Mouse (Mus musculus) forebrain, postnatal 0 days (tissue): ENCODE results near the gene Ppp1r1b. TPM values are rescaled to one million over a fixed set of nuclear protein-coding genes. Genes with fewer than 3 reads are reported as not detected.
A peak's percentile ranks its signal among the peaks of the same experiment; 100 is the strongest.

ENCODE experiments used
- ATAC-seq: fragments of 200-750 bp; cut with Nextera tagmentation; 2 replicates; pipeline ENCODE4 v1.8.0; 2017; ENCODE audit warnings: mild to moderate bottlenecking, moderate library complexity
- DNase-seq: peaks from one replicate; pipeline ENCODE4 v3.0.0-alpha.2; 2015
- H3K27ac ChIP-seq: fragments of 300-500 bp; sonication (generic); 2 replicates; pipeline ENCODE4 v1.5.1; 2014; ENCODE audit warnings: low read depth, mild to moderate bottlenecking, antibody characterized with exemption, low read length, moderate library complexity, mixed read lengths
- H3K27me3 ChIP-seq: fragments of 300-500 bp; sonication (generic); 2 replicates; pipeline ENCODE4 v1.6.1; 2014; ENCODE audit warnings: mild to moderate bottlenecking, low read length, mixed read lengths; ENCODE audit not compliant: insufficient read depth
- H3K36me3 ChIP-seq: fragments of 300-500 bp; sonication (generic); 2 replicates; pipeline ENCODE4 v1.6.1; 2014; ENCODE audit warnings: mild to moderate bottlenecking, moderate library complexity; ENCODE audit not compliant: insufficient read depth
- H3K4me1 ChIP-seq: fragments of 300-500 bp; sonication (generic); 2 replicates; pipeline ENCODE4 v1.6.1; 2014; ENCODE audit warnings: antibody characterized with exemption; ENCODE audit not compliant: insufficient read depth
- H3K4me2 ChIP-seq: fragments of 300-500 bp; sonication (generic); 2 replicates; pipeline ENCODE4 v1.6.1; 2014; ENCODE audit warnings: low read depth, mild to moderate bottlenecking, moderate library complexity
- H3K4me3 ChIP-seq: fragments of 300-500 bp; sonication (generic); 2 replicates; pipeline ENCODE4 v1.5.1; 2014; ENCODE audit warnings: low read depth, low read length, mixed read lengths
- H3K9ac ChIP-seq: fragments of 300-500 bp; sonication (generic); 2 replicates; pipeline ENCODE4 v1.6.1; 2014; ENCODE audit warnings: mild to moderate bottlenecking
- H3K9me3 ChIP-seq: fragments of 300-500 bp; sonication (generic); 2 replicates; pipeline ENCODE4 v1.6.1; 2016; ENCODE audit warnings: low read length
- CTCF ChIP-seq: sonication (generic); IDR thresholded peaks from 2 replicates; pipeline ENCODE4 v1.5.1; 2016; ENCODE audit warnings: antibody characterized with exemption, control low read depth, low read depth
- WGBS: fragments of 180-500 bp; shearing (Covaris S2); extraction: QIAGEN DNeasy Blood & Tissue Kit; methylation state at CpG from one replicate; pipeline ENCODE4 v1.1.7; 2014; 5-methylcytosine and 5-hydroxymethylcytosine counted together
- polyA plus RNA-seq: library from polyadenylated mRNA; unstranded; fragments of >200 nt; fragmentation: Nextera tagmentation; extraction: Ambion mirVana; gene quantifications from 2 replicates; pipeline ENCODE4 v1.2.1, GENCODE M21; 2015
- total RNA-seq: library from RNA; depleted of rRNA; stranded (reverse); fragments of >200 nt; gene quantifications from 2 replicates; pipeline ENCODE4 v1.2.3, GENCODE M21; 2014; rRNA removed

Ppp1r1b gene
- total RNA-seq, result 19.4 and 32.5 TPM in 2 replicates
- polyA plus RNA-seq, result 91.4 and 121 TPM in 2 replicates

DNA sequence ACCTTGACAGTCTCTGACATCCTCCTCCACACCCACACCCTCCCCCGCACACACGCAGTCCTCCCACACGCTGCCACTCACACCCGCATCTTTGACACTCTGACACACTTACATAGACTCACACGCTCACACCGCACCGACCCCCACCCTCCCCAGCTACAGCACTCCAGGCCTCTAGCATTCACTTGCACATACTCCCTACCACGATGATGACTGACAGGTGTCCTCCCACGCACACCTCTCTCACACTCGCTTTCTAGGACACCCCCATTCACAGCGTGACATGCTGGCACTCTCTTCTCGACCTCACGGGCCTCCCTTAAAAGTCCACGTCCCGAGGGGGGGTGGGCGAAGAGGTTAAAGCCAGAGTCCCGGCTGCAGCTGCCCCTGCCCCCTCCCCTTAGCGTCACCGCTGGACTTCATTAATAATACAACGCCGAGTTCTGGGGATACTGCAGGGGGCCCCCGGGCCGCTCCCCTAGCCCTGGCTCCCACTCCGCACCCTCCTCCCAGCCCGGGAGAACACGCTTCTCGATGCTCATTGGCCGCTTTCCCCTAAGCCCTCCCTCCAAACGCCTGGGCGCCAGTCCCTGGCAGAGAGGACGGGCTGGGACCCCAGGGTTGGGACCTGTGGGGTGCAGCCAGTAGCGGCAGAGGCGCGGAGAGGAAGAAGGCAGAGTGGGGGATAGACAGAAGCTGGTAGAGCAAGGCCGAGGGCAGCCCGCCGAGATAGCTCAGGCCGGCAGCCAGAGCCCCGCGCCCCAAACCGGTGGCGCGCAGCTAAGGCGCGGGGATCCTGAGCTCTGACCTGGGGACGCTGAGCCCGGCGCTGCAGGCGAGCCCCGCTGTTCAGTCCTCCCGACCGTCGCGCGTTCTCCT lies at the start of gene Ppp1r1b:
Ppp1r1b (plus strand) TSS at position 322 of the 879 bp plus-strand sequence.
- Histone ChIP-seq H3K36me3 (no peaks in the 10 kb centered on the region), H3K9ac (peak within 1 kb of the TSS; percentile 59), H3K9me3 (no peaks in the 10 kb centered on the region), H3K4me1 (0 out of 2 replicates have a peak, but pooled peaks cover 2% of the 10 kb centered on the region), H3K4me2 (peak within 1 kb of the TSS; percentile 98), H3K27ac (0 out of 2 replicates have a peak within 1 kb of the TSS, but pooled peaks have one; percentile 2), H3K4me3 (peak within 1 kb of the TSS; percentile 62), H3K27me3 (peaks cover 34% of the 10 kb centered on the region)
- TF ChIP-seq CTCF, result no peak
- 2% methylated on average over 55 of the region's 55 CpGs for WGBS
- DNase-seq, result peak; percentile 82
- peak; percentile 83 for ATAC-seq

- TF ChIP-seq CTCF, result no peak
- no peaks in the 10 kb centered on the region for H3K36me3 ChIP-seq
- H3K4me3 ChIP-seq, result no peak overlapping the region
- no peak overlapping the region for H3K4me2 ChIP-seq
- peaks cover 14% of the 10 kb centered on the region for H3K4me1 ChIP-seq
- ATAC-seq, result no peak
- DNase-seq, result no peak
- no peak overlapping the region for H3K9ac ChIP-seq
- H3K27ac ChIP-seq, result no peak overlapping the region
- whole genome bisulfite sequencing, result 4% methylated on average over 10 of the region's 10 CpGs
- no peaks in the 10 kb centered on the region for H3K27me3 ChIP-seq
- H3K9me3 ChIP-seq, result no peaks in the 10 kb centered on the region
Observed at GRCm38 (mm10) chr11:98298484-98299205, 49.6 kb upstream of the Ppp1r1b start.

GRCm38 (mm10) chr11:98313790-98314323 lies 34.3 kb upstream of the Ppp1r1b start:
- DNase-seq, result peak; percentile 75
- H3K9ac ChIP-seq, result peak overlapping the region; percentile 22; the same call in 1 of the 2 replicates

GRCm38 (mm10) chr11:98317479-98317878 lies 30.7 kb upstream of the Ppp1r1b start:
- H3K4me3 ChIP-seq, result no peak overlapping the region
- peaks cover 10% of the 10 kb centered on the region for H3K27me3 ChIP-seq
- H3K9me3 ChIP-seq, result no peaks in the 10 kb centered on the region
- peak overlapping the region; percentile 26; the same call in 1 of the 2 replicates for H3K4me2 ChIP-seq
- H3K27ac ChIP-seq, result peak overlapping the region; percentile 58
- H3K9ac ChIP-seq, result no peak overlapping the region
- peaks cover 22% of the 10 kb centered on the region; the same call in 1 of the 2 replicates for H3K4me1 ChIP-seq
- H3K36me3 ChIP-seq, result no peaks in the 10 kb centered on the region
- no peak for ATAC-seq
- 0% methylated on average over 7 of the region's 7 CpGs for WGBS
- no peak for DNase-seq
- TF ChIP-seq CTCF, result no peak

More at GRCm38 (mm10) chr11:98313790-98314323, 34.3 kb upstream of the Ppp1r1b start:
- Histone ChIP-seq H3K9me3 (no peaks in the 10 kb centered on the region), H3K4me1 (peaks cover 8% of the 10 kb centered on the region; the same call in 1 of the 2 replicates), H3K4me3 (no peak overlapping the region; the same call in 1 of the 2 replicates), H3K27me3 (0 out of 2 replicates have a peak, but pooled peaks cover 4% of the 10 kb centered on the region), H3K27ac (peak overlapping the region; percentile 15; the same call in 1 of the 2 replicates), H3K36me3 (no peaks in the 10 kb centered on the region), H3K4me2 (peak overlapping the region; percentile 44)
- 1% methylated on average over 26 of the region's 26 CpGs for WGBS
- no peak for TF ChIP-seq CTCF
- ATAC-seq, result peak; percentile 74

DNA sequence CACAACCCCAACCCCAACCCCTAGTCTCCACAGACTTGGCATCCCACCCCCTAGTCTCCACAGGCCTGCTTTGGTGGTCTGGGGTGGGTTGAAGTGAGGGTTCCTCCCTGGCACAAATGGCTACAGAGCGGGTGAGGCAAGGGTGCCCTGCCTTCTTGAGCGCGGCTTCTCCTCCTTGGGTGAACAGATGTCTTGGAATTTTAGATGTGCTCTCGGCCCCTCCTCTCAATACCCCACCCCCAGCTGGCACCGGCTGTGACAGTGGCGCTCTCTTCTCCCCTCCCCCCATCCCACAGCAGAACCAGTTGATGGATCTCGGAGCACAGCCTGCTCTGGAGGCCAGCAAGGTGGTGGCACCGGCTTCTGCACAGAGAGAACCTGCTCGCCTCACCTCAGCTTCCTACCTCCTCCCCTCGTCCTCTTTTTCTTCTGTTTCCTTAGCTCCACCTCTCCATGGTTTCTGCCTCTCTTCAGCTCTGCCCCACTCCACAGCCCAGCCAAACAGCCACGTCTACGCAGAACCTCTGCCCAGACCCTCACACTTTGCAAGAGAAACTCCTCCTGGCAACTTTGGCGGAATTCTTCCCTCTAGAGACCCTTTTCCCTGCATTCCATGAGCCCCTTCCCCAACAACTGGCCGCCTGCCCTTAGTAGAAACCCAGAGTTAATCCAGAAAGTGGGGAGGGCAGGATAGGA lies 29.6 kb upstream of the Ppp1r1b start:
- Histone ChIP-seq H3K9ac (peak overlapping the region; percentile 14; the same call in 1 of the 2 replicates), H3K9me3 (no peaks in the 10 kb centered on the region), H3K36me3 (no peaks in the 10 kb centered on the region), H3K4me3 (no peak overlapping the region), H3K27ac (peak overlapping the region; percentile 84), H3K4me1 (peaks cover 26% of the 10 kb centered on the region; the same call in 1 of the 2 replicates), H3K27me3 (peaks cover 19% of the 10 kb centered on the region), H3K4me2 (peak overlapping the region; percentile 49)
- ATAC-seq, result no peak
- peak; percentile 55 for DNase-seq
- under 1% methylated on average over 14 of the region's 14 CpGs for WGBS
- no peak for TF ChIP-seq CTCF

- ATAC-seq (peak; percentile 30; the same call in 1 of the 2 replicates), DNase-seq (peak; percentile 76)
- no peaks in the 10 kb centered on the region for H3K36me3 ChIP-seq
- H3K27me3 ChIP-seq, result peaks cover 21% of the 10 kb centered on the region
- peak overlapping the region; percentile 5; the same call in 1 of the 2 replicates for H3K4me3 ChIP-seq
- TF ChIP-seq CTCF, result no peak
- peaks cover 26% of the 10 kb centered on the region; the same call in 1 of the 2 replicates for H3K4me1 ChIP-seq
- H3K4me2 ChIP-seq, result peak overlapping the region; percentile 49
- 2% methylated on average over 15 of the region's 15 CpGs for WGBS
- peak overlapping the region; percentile 14; the same call in 1 of the 2 replicates for H3K9ac ChIP-seq
- peak overlapping the region; percentile 84 for H3K27ac ChIP-seq
- H3K9me3 ChIP-seq, result no peaks in the 10 kb centered on the region
Observed at GRCm38 (mm10) chr11:98319120-98319519, 29.1 kb upstream of the Ppp1r1b start.
